Mouse (Mus musculus): ENCODE data around the gene Sh3bp5.

DNA sequence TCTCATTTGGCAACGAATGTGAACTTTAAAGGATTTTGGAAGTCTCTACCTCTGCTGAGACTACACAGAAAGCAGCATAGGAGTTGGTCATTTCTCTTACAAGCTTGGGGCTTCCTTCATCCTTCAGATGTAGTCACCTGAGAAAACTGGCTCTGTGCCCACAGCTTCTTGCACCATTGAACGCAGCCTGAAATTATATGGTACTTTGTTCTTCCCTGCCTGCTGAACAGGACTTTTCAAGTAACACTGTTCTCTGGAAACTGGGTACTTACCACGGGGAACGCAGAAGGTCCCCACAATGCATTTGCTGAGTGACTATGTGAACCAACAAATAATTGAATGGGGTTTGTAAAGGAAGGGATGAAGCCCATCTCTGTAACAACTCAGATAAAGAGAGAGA, 112.7 kb downstream of the Sh3bp5 start:
- TF ChIP-seq CTCF (IDR thresholded peaks at IDR 0.05) = no peak
- TF ChIP-seq EP300 (IDR thresholded peaks at IDR 0.05) = no peak
